ENCODE assay signal across 17 mouse cellular contexts in the genomic region with DNA sequence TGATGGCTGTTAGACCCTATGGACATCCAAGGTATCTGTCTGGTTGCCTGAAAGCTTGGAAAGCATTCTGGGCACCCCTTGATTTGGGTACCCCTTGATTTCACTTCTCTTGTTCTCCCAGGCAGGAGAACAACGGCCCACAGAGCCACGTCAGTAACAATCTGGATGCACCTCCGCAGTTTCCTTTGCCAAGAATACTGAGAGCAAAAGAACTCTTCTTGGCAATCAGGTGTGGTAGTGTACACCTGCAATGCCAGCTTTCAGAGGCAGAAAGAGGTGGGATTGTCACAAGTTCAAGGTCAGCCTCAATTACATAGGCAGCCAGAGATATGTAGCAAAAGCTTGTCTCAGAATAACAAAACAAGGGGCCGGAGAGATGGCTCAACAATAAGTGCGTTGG.
DNase-seq lines count a peak whose midpoint lies in the region; ATAC-seq and TF ChIP-seq lines count a peak whose summit lies in the region.
"Had no signal": no experiment of that assay in that cellular context is flagged by ENCODE, and none has a peak within 500 bp of the region (broad histone marks: within the 10 kb centered on the region; RNA-seq: fewer than 3 reads in every experiment).

No protein-coding gene starts in this region.

- TF ChIP-seq POLR2A in CH12.LX (IDR thresholded peaks at IDR 0.05; ENCODE audit: low read depth, low read length) = no peak; the same call in 1 of the 2 replicates

- TF ChIP-seq EP300 in CH12.LX (IDR thresholded peaks at IDR 0.05; ENCODE audit: low read length) = no peak

- no peak for TF ChIP-seq CTCF in CH12.LX (conservative IDR thresholded peaks at IDR 0.05 in 1 of 2, IDR thresholded peaks at IDR 0.05 in 1 of 2; ENCODE audit: low read depth in 2 of 2, low read length in 2 of 2)

- no peak for DNase-seq in kidney, adult 8-10 months
- no peak for DNase-seq in CH12.LX (ENCODE audit: extremely low read depth)
- DNase-seq in gastrocnemius, postnatal 25 days = no peak
- no peak for DNase-seq in layer of hippocampus, postnatal 14 days (ENCODE audit: low spot score in 2 of 2)
- no peak for DNase-seq in gastrocnemius, postnatal 14 days
- DNase-seq: cerebellum, adult 9-11 months; lung, postnatal 14 days; retina, postnatal 1 day had no signal

- peaks cover 45% of the 10 kb centered on the region for H3K4me1 ChIP-seq in kidney, embryonic 16.5 days (ENCODE audit: insufficient read depth, low read length)
- H3K4me1 ChIP-seq in CH12.LX (ENCODE audit: control insufficient read depth in 1 of 2, insufficient read depth in 2 of 2) = peaks cover 24 to 64% of the 10 kb centered on the region in 2 experiments
- H3K4me1 ChIP-seq in intestine, embryonic 16.5 days (ENCODE audit: control insufficient read depth, insufficient read depth, low read length) = peaks cover 16% of the 10 kb centered on the region

- no peak overlapping the region for H3K4me3 ChIP-seq in kidney, embryonic 16.5 days (ENCODE audit: low read length)
- H3K4me3 ChIP-seq in CH12.LX (replicated peaks in 1 of 3; ENCODE audit: low read depth in 2 of 3, low read length in 2 of 3, poor library complexity in 1 of 3) (no peak overlapping the region), macrophage (ENCODE audit: inconsistent target) (no peak overlapping the region)
- no peak overlapping the region for H3K4me3 ChIP-seq in intestine, embryonic 16.5 days (ENCODE audit: low read length)
- H3K4me3 ChIP-seq: hindbrain, embryonic 12.5 days; kidney, embryonic 15.5 days; layer of hippocampus, adult 2 months; limb, embryonic 15.5 days had no signal

- 92% methylated on average over 5 of the region's 5 CpGs for WGBS in kidney, embryonic 16.5 days
- WGBS in intestine, embryonic 16.5 days = 89% methylated on average over 5 of the region's 5 CpGs
- 84% methylated on average over 5 of the region's 5 CpGs for WGBS in macrophage (ENCODE audit: missing documents)

- no peak for TF ChIP-seq RAD21 in CH12.LX (IDR thresholded peaks at IDR 0.05; ENCODE audit: low read depth, low read length)

- H3K9me3 ChIP-seq in kidney, embryonic 16.5 days (ENCODE audit: low read length) = no peaks in the 10 kb centered on the region
- H3K9me3 ChIP-seq in CH12.LX (replicated peaks; ENCODE audit: low read length) = no peaks in the 10 kb centered on the region
- no peaks in the 10 kb centered on the region for H3K9me3 ChIP-seq in intestine, embryonic 16.5 days (ENCODE audit: control insufficient read depth, low read length)
- H3K9me3 ChIP-seq: hindbrain, embryonic 12.5 days; kidney, embryonic 15.5 days; limb, embryonic 15.5 days had no signal

- intact Hi-C loops in gastrocnemius, postnatal 14 days (cut with DNase I; ENCODE audit: low total_unique reads) = no loop called here

- no peak overlapping the region for H3K4me2 ChIP-seq in kidney, embryonic 16.5 days (replicated peaks; ENCODE audit: low read depth, low read length)
- H3K4me2 ChIP-seq in CH12.LX (ENCODE audit: insufficient read depth, low read depth, poor library complexity, severe bottlenecking) = peak overlapping the region; percentile 66
- H3K4me2 ChIP-seq in intestine, embryonic 16.5 days (ENCODE audit: low read depth, low read length) = no peak overlapping the region
- H3K4me2 ChIP-seq: heart, embryonic 11.5 days; hindbrain, embryonic 12.5 days; kidney, embryonic 15.5 days; limb, embryonic 15.5 days had no signal

- no peak overlapping the region for H3K9ac ChIP-seq in kidney, embryonic 16.5 days (replicated peaks; ENCODE audit: low read length)
- peak overlapping the region; percentile 68 for H3K9ac ChIP-seq in CH12.LX (ENCODE audit: insufficient read depth, low read depth)
- peak overlapping the region; percentile 32; the same call in 1 of the 2 replicates for H3K9ac ChIP-seq in intestine, embryonic 16.5 days (ENCODE audit: low read depth, low read length)
- H3K9ac ChIP-seq: hindbrain, embryonic 12.5 days; kidney, embryonic 15.5 days; limb, embryonic 15.5 days had no signal

- H3K27me3 ChIP-seq in kidney, embryonic 16.5 days (ENCODE audit: insufficient read depth, low read length) = no peaks in the 10 kb centered on the region
- no peaks in the 10 kb centered on the region for H3K27me3 ChIP-seq in CH12.LX (replicated peaks)
- H3K27me3 ChIP-seq in intestine, embryonic 16.5 days (replicated peaks; ENCODE audit: control insufficient read depth, insufficient read depth, low read length) = no peaks in the 10 kb centered on the region
- H3K27me3 ChIP-seq: kidney, embryonic 15.5 days; limb, embryonic 15.5 days had no signal

- H3K36me3 ChIP-seq in kidney, embryonic 16.5 days (ENCODE audit: insufficient read depth, low read length) = no peaks in the 10 kb centered on the region
- no peaks in the 10 kb centered on the region for H3K36me3 ChIP-seq in CH12.LX (replicated peaks in 1 of 2; ENCODE audit: control insufficient read depth in 1 of 2, insufficient read depth in 1 of 2, low read length in 1 of 2)
- no peaks in the 10 kb centered on the region for H3K36me3 ChIP-seq in intestine, embryonic 16.5 days (ENCODE audit: control insufficient read depth, insufficient read depth, low read length)
- no peaks in the 10 kb centered on the region for H3K36me3 ChIP-seq in macrophage (ENCODE audit: inconsistent target)
- H3K36me3 ChIP-seq: hindbrain, embryonic 12.5 days; kidney, embryonic 15.5 days; limb, embryonic 15.5 days had no signal

- no peak for ATAC-seq in kidney, embryonic 16.5 days (ENCODE audit: low FRiP score, low TSS enrichment)
- no peak for ATAC-seq in intestine, embryonic 16.5 days
- ATAC-seq: forebrain, embryonic 14.5 days had no signal

- dilution Hi-C loops in CH12.LX (cut with MboI; ENCODE audit: extremely low pct_ligation_motif_present, extremely low pct_unique_long_range_greater_than_20kb, low sequenced_read_pairs) = no loop called here

- H3K27ac ChIP-seq in kidney, embryonic 16.5 days (ENCODE audit: low read length) = peak overlapping the region; percentile 15; the same call in 1 of the 2 replicates
- H3K27ac ChIP-seq in CH12.LX (ENCODE audit: insufficient read depth, low read depth) (peak overlapping the region; percentile 99), macrophage (peak overlapping the region; percentile 94)
- H3K27ac ChIP-seq in intestine, embryonic 16.5 days (ENCODE audit: low read length) = peak overlapping the region; percentile 96
- H3K27ac ChIP-seq: hindbrain, embryonic 12.5 days; layer of hippocampus, adult 2 months; limb, embryonic 15.5 days had no signal

- H3K79me2 ChIP-seq in CH12.LX (replicated peaks; ENCODE audit: control insufficient read depth, extremely low read depth, insufficient read depth, poor library complexity, severe bottlenecking) (peaks cover 20% of the 10 kb centered on the region), macrophage (ENCODE audit: inconsistent target) (peaks cover 95% of the 10 kb centered on the region)

- in situ Hi-C loops in CH12.LX (cut with MboI; ENCODE audit: low pct_ligation_motif_present, low pct_unique_long_range_greater_than_20kb, low sequenced_read_pairs) = no loop called here

TF ChIP-seq in CH12.LX, 34 proteins besides CTCF, POLR2A, EP300 and RAD21:
- TF ChIP-seq ZNF384 (IDR thresholded peaks at IDR 0.05; ENCODE audit: low read depth, low read length) (no peak), HCFC1 (IDR thresholded peaks at IDR 0.05; ENCODE audit: low read depth, low read length) (no peak), ETS1 (conservative IDR thresholded peaks at IDR 0.05; ENCODE audit: low read depth, low read length) (no peak), MYC (IDR thresholded peaks at IDR 0.05; ENCODE audit: low read depth, low read length) (no peak), MAX (IDR thresholded peaks at IDR 0.05; ENCODE audit: low read length) (no peak), ELF1 (IDR thresholded peaks at IDR 0.05; ENCODE audit: low read depth, low read length) (no peak), MAZ (IDR thresholded peaks at IDR 0.05; ENCODE audit: low read depth, low read length) (no peak), TCF12 (IDR thresholded peaks at IDR 0.05; ENCODE audit: low read depth, low read length) (no peak), SMC3 (IDR thresholded peaks at IDR 0.05; ENCODE audit: low read depth, low read length) (no peak), JUND (conservative IDR thresholded peaks at IDR 0.05; ENCODE audit: low read depth, low read length) (no peak), MAFK (IDR thresholded peaks at IDR 0.05; ENCODE audit: insufficient replicate concordance, low read length) (no peak), PAX5 (IDR thresholded peaks at IDR 0.05; ENCODE audit: low read length) (no peak), GABPA (IDR thresholded peaks at IDR 0.05; ENCODE audit: insufficient replicate concordance, low read depth, low read length) (no peak), MXI1 (IDR thresholded peaks at IDR 0.05; ENCODE audit: low read depth, low read length) (no peak), UBTF (IDR thresholded peaks at IDR 0.05; ENCODE audit: low read depth, low read length) (no peak), USF1 (IDR thresholded peaks at IDR 0.05; ENCODE audit: low read depth, low read length) (no peak), TBP (conservative IDR thresholded peaks at IDR 0.05; ENCODE audit: low read depth, low read length) (no peak), BHLHE40 (IDR thresholded peaks at IDR 0.05; ENCODE audit: low read depth, low read length) (no peak), ZKSCAN1 (IDR thresholded peaks at IDR 0.05; ENCODE audit: borderline replicate concordance, low read depth, low read length) (no peak)

Comparison
In these comparisons a context has a peak if more than half of its experiments do, and no peak if none do; other contexts are left out.
1. H3K27ac ChIP-seq: peak in every context shown above with its lines; median percentile 99 in CH12.LX; 96 in intestine, embryonic 16.5 days; 94 in macrophage; 15 in kidney, embryonic 16.5 days.